Mouse (Mus musculus): ENCODE data around the gene Naa11.

GRCm38 (mm10) chr5:97344144-97344543 lies 48.0 kb downstream of the Naa11 start:
- TF ChIP-seq CTCF (IDR thresholded peaks at IDR 0.05; ENCODE audit: low read depth): no peak
- TF ChIP-seq EP300 (IDR thresholded peaks at IDR 0.05; ENCODE audit: low read depth): no peak
